Mouse (Mus musculus) testis, adult 2 months (tissue): ENCODE results near the gene Dnttip2. TPM values are rescaled to one million over a fixed set of nuclear protein-coding genes. Genes with fewer than 3 reads are reported as not detected.
"Not testable (repeated sequence)": the region's sequence is repeated elsewhere in the genome, so short reads cannot be mapped to it uniquely, and the experiment has no call there.

Experiments used
- H3K27ac ChIP-seq: fragments of 200-500 bp; 2 replicates; pipeline ENCODE4 v1.5.1; 2012; ENCODE audit warnings: low read depth, low read length; ENCODE audit not compliant: control insufficient read depth, insufficient read depth
- H3K27me3 ChIP-seq: fragments of 200-500 bp; 2 replicates; pipeline ENCODE4 v1.6.1; 2012; ENCODE audit warnings: mild to moderate bottlenecking, low read length, moderate library complexity; ENCODE audit not compliant: control insufficient read depth, insufficient read depth
- H3K36me3 ChIP-seq: fragments of 200-500 bp; 2 replicates; pipeline ENCODE4 v1.6.1; 2012; ENCODE audit warnings: mild to moderate bottlenecking, low read length; ENCODE audit not compliant: control insufficient read depth, insufficient read depth
- H3K4me1 ChIP-seq: fragments of 200-500 bp; 2 replicates; pipeline ENCODE4 v1.6.1; 2012; ENCODE audit warnings: low read length; ENCODE audit not compliant: control insufficient read depth, insufficient read depth
- H3K4me3 ChIP-seq: fragments of 200-500 bp; 2 replicates; pipeline ENCODE4 v1.5.1; 2012; ENCODE audit warnings: low read depth, mild to moderate bottlenecking, low read length, moderate library complexity, mixed read lengths; ENCODE audit not compliant: control insufficient read depth
- CTCF ChIP-seq: fragments of 200-500 bp; IDR thresholded peaks from 2 replicates; pipeline ENCODE4 v1.5.1; 2012; ENCODE audit warnings: low read depth, mild to moderate bottlenecking, inconsistent platforms, low read length, moderate library complexity; ENCODE audit not compliant: control insufficient read depth, insufficient read depth, insufficient replicate concordance
- POLR2A ChIP-seq: fragments of 200-500 bp; IDR thresholded peaks from 2 replicates; pipeline ENCODE4 v1.6.1; 2012; ENCODE audit warnings: low read depth, mild to moderate bottlenecking, inconsistent platforms, low read length, moderate library complexity; ENCODE audit not compliant: control insufficient read depth
- polyA plus RNA-seq: library from polyadenylated mRNA; depleted of rRNA; stranded (reverse); fragments of >200 nt; gene quantifications from 2 replicates; pipeline ENCODE4 v1.2.3, GENCODE M21; 2012

Gene Dnttip2
- polyA plus RNA-seq, 1 experiment = 14.2 TPM

GRCm38 (mm10) chr3:122273407-122274240, 564 bp upstream of the Dnttip2 start:
- Histone ChIP-seq H3K4me3 (peak overlapping the region; percentile 89), H3K27me3 (no peaks in the 10 kb centered on the region), H3K27ac (no peak overlapping the region), H3K4me1 (peaks cover 2% of the 10 kb centered on the region; the same call in 1 of the 2 replicates), H3K36me3 (no peaks in the 10 kb centered on the region)
- TF ChIP-seq POLR2A = no peak
- no peak for TF ChIP-seq CTCF

- TF ChIP-seq CTCF = no peak
- Histone ChIP-seq H3K4me1 (peaks cover 2% of the 10 kb centered on the region; the same call in 1 of the 2 replicates), H3K27ac (no peak overlapping the region), H3K36me3 (no peaks in the 10 kb centered on the region; the same call in none of the 2 replicates), H3K27me3 (no peaks in the 10 kb centered on the region), H3K4me3 (peak overlapping the region; percentile 62)
These were observed 923 bp downstream of the Dnttip2 start for GRCm38 (mm10) chr3:122275111-122275510.

- TF ChIP-seq POLR2A (no peak), CTCF (no peak)
- H3K4me3 ChIP-seq = no peak overlapping the region
These were observed 13.0 kb downstream of the Dnttip2 start for GRCm38 (mm10) chr3:122287195-122287594.

GRCm38 (mm10) chr3:122288613-122289195, 14.5 kb downstream of the Dnttip2 start:
- TF ChIP-seq CTCF = no peak
- TF ChIP-seq POLR2A = no peak
- Histone ChIP-seq H3K4me3 (no peak overlapping the region), H3K27me3 (no peaks in the 10 kb centered on the region), H3K36me3 (no peaks in the 10 kb centered on the region; the same call in 1 of the 2 replicates), H3K4me1 (peaks cover 10% of the 10 kb centered on the region), H3K27ac (no peak overlapping the region)

More at GRCm38 (mm10) chr3:122287195-122287594, 13.0 kb downstream of the Dnttip2 start:
- Histone ChIP-seq H3K36me3 (no peaks in the 10 kb centered on the region; the same call in 1 of the 2 replicates), H3K4me1 (peaks cover 6% of the 10 kb centered on the region), H3K27ac (no peak overlapping the region), H3K27me3 (no peaks in the 10 kb centered on the region)

- H3K4me1 ChIP-seq, H3K27ac ChIP-seq, H3K4me3 ChIP-seq, H3K27me3 ChIP-seq, H3K36me3 ChIP-seq: not testable (repeated sequence)
These were observed 15.2 kb downstream of the Dnttip2 start for GRCm38 (mm10) chr3:122289344-122289743.

GRCm38 (mm10) chr3:122290696-122291095, 16.5 kb downstream of the Dnttip2 start:
- peaks cover 12% of the 10 kb centered on the region for H3K4me1 ChIP-seq
- H3K27ac ChIP-seq = peak overlapping the region; percentile 80
- no peaks in the 10 kb centered on the region; the same call in 1 of the 2 replicates for H3K36me3 ChIP-seq
- H3K27me3 ChIP-seq = no peaks in the 10 kb centered on the region
- H3K4me3 ChIP-seq = peak overlapping the region; percentile 30
- no peak for TF ChIP-seq POLR2A
- no peak for TF ChIP-seq CTCF

- Histone ChIP-seq H3K4me3 (peak overlapping the region; percentile 93), H3K36me3 (no peaks in the 10 kb centered on the region; the same call in 1 of the 2 replicates), H3K27me3 (no peaks in the 10 kb centered on the region), H3K27ac (peak overlapping the region; percentile 97), H3K4me1 (peaks cover 14% of the 10 kb centered on the region)
- TF ChIP-seq CTCF (no peak), POLR2A (no peak)
These were observed 17.6 kb downstream of the Dnttip2 start for GRCm38 (mm10) chr3:122291828-122292227.
